Mouse (Mus musculus) neural tube, embryonic 13.5 days (tissue): ENCODE measurements around the gene Slx1b. TPM values are rescaled to one million over a fixed set of nuclear protein-coding genes. Genes with fewer than 3 reads are reported as not detected.
A peak's percentile ranks its signal among the peaks of the same experiment; 100 is the strongest.

Source experiments
- ATAC-seq: fragments of 200-750 bp; cut with Nextera tagmentation; 2 replicates; pipeline ENCODE4 v1.8.0; 2017; ENCODE audit warnings: low read depth, mild to moderate bottlenecking, moderate TSS enrichment, moderate library complexity
- H3K27ac ChIP-seq: fragments of 300-500 bp; sonication (generic); replicated peaks from 2 replicates; pipeline ENCODE4 v1.5.1; 2015; ENCODE audit warnings: moderate library complexity, mild to moderate bottlenecking, inconsistent platforms
- H3K27me3 ChIP-seq: fragments of 300-500 bp; sonication (generic); 2 replicates; pipeline ENCODE4 v1.6.1; 2015; ENCODE audit warnings: mild to moderate bottlenecking, inconsistent platforms
- H3K36me3 ChIP-seq: fragments of 300-500 bp; sonication (generic); 2 replicates; pipeline ENCODE4 v1.6.1; 2015; ENCODE audit warnings: mild to moderate bottlenecking, inconsistent platforms
- H3K4me1 ChIP-seq: fragments of 300-500 bp; sonication (generic); replicated peaks from 2 replicates; pipeline ENCODE4 v1.6.1; 2015; ENCODE audit warnings: inconsistent platforms
- H3K4me2 ChIP-seq: fragments of 300-500 bp; sonication (generic); 2 replicates; pipeline ENCODE4 v1.6.1; 2015; ENCODE audit warnings: inconsistent platforms, mild to moderate bottlenecking, moderate library complexity
- H3K4me3 ChIP-seq: fragments of 300-500 bp; sonication (generic); 2 replicates; pipeline ENCODE4 v1.5.1; 2015; ENCODE audit warnings: mild to moderate bottlenecking, inconsistent platforms
- H3K9ac ChIP-seq: fragments of 300-500 bp; sonication (generic); 2 replicates; pipeline ENCODE4 v1.6.1; 2015; ENCODE audit warnings: moderate library complexity, mild to moderate bottlenecking, inconsistent platforms
- H3K9me3 ChIP-seq: fragments of 300-500 bp; sonication (generic); 2 replicates; pipeline ENCODE4 v1.6.1; 2016; ENCODE audit warnings: inconsistent platforms
- WGBS: fragments of 180-500 bp; shearing (Covaris S2); methylation state at CpG from one replicate; pipeline ENCODE4 v1.1.7; 2015; 5-methylcytosine and 5-hydroxymethylcytosine counted together
- polyA plus RNA-seq: library from polyadenylated mRNA; unstranded; fragments of >200 nt; fragmentation: Nextera tagmentation; extraction: Ambion mirVana; gene quantifications from 2 replicates; pipeline ENCODE4 v1.2.1, GENCODE M21; 2015

Gene Slx1b
- polyA plus RNA-seq, 1 experiment from 2014 or later: 20.5 TPM

DNA sequence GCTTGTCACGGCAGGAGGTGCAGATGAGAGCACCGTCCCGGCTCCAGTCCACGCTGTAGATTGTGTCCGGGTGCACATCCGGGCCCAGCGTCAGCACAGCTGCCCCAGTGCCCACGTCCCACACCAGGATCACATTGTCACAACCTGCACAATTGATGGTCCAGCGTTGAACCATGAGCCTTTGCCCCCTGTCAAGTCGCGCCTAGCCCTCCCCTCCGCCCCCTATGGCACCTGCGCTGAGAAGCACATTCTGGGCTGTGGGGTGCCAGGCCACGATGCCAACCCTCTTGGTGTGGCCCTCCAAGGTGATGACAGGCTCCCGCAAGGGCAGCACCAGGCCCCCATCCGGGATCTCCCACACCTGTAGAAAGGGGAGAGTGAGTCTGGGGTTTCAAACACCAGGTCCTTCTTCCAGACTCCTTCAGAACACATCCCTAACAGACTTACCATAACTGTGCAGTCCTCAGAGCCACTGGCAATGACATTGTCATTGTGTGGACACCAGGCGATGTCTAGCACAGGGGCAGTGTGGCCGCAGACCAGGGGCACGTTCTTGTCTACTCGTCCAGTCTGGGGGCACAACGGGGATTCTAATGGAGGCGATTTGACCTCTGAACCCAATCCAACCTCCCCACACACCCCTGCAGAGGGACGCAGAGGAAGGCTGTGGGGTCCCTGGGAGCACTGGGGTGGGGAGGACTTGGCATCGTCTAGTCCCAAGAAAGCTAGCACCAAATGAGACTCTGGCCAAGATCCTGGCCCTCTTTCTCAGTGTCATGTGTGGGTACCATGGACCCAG, 6.2 kb upstream of the Slx1b start:
- peaks cover 10% of the 10 kb centered on the region; the same call in 1 of the 2 replicates for H3K27me3 ChIP-seq
- H3K36me3 ChIP-seq: peaks cover 20% of the 10 kb centered on the region
- peak overlapping the region; percentile 82 for H3K9ac ChIP-seq
- WGBS: 61% methylated on average over 24 of the region's 24 CpGs
- H3K4me3 ChIP-seq: peak overlapping the region; percentile 16
- ATAC-seq: no peak
- H3K4me2 ChIP-seq: peak overlapping the region; percentile 80
- H3K4me1 ChIP-seq: peaks cover 59% of the 10 kb centered on the region
- no peaks in the 10 kb centered on the region for H3K9me3 ChIP-seq
- no peak overlapping the region for H3K27ac ChIP-seq

- 0 out of 2 replicates have a peak, but pooled peaks have one; percentile 24 for ATAC-seq
- WGBS: 2% methylated on average over 11 of the region's 11 CpGs
- Histone ChIP-seq H3K9ac (peak overlapping the region; percentile 43), H3K9me3 (no peaks in the 10 kb centered on the region), H3K36me3 (peaks cover 20% of the 10 kb centered on the region), H3K27ac (no peak overlapping the region), H3K27me3 (peaks cover 8% of the 10 kb centered on the region; the same call in 1 of the 2 replicates), H3K4me2 (peak overlapping the region; percentile 80), H3K4me1 (peaks cover 65% of the 10 kb centered on the region), H3K4me3 (peak overlapping the region; percentile 16)
Measured at GRCm38 (mm10) chr7:126701070-126701469, 5.5 kb upstream of the Slx1b start.

- 86% methylated on average over 25 of the region's 25 CpGs for WGBS
- H3K27me3 ChIP-seq: peaks cover 1% of the 10 kb centered on the region; the same call in 1 of the 2 replicates
- no peaks in the 10 kb centered on the region for H3K9me3 ChIP-seq
- H3K36me3 ChIP-seq: peaks cover 20% of the 10 kb centered on the region
- H3K9ac ChIP-seq: no peak overlapping the region
- 0 out of 2 replicates have a peak overlapping the region, but pooled peaks have one; percentile 80 for H3K4me2 ChIP-seq
- no peak for ATAC-seq
- peaks cover 63% of the 10 kb centered on the region for H3K4me1 ChIP-seq
- H3K4me3 ChIP-seq: no peak overlapping the region
- no peak overlapping the region for H3K27ac ChIP-seq
Measured at GRCm38 (mm10) chr7:126700063-126701015, 4.8 kb upstream of the Slx1b start.

DNA sequence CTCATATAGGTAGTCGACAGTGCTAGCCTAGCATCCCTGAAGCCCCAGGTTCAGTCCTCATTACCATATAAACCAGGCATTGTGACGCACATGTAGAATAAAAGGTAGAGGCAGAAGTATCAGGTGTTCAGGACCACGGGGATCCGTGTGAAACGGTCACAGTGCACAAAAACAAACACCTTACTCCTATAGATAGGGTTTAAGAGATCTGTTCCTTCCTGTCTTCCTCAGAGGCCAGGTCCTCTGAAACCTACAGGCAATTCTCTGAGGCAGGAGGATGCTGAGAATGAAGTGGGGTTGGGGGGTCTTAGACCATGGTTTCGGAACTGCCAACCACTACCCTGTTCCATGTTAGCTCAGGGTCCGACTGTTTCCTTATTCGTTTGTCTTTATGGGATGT, 2.3 kb upstream of the Slx1b start:
- 96% methylated on average over 8 of the region's 8 CpGs for WGBS

DNA sequence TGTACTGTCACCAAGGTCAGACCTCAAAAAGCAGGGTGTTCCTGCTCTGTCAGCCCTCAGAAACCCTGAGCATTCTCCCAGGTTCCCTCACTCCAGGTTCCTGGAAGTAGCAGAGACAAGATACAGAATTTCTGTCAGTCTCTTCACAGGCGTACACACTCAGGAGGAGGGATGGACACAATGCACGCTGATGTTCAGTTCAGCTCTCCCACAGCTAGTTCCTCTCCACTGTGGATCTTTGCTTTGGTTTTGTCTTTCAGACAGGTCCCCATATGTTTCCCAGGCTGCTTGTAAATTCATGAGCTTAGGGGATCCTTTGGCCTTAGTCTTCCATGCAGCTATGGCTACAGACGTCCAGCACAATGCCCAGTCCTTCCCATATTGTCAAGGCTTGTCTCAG, 1.3 kb upstream of the Slx1b start:
- no peak for ATAC-seq
- H3K27me3 ChIP-seq: no peaks in the 10 kb centered on the region
- WGBS: 69% methylated on average over 3 of the region's 3 CpGs
- H3K36me3 ChIP-seq: peaks cover 26% of the 10 kb centered on the region
- no peak overlapping the region for H3K27ac ChIP-seq
- peak overlapping the region; percentile 81 for H3K4me3 ChIP-seq
- peak overlapping the region; percentile 87 for H3K9ac ChIP-seq
- peak overlapping the region; percentile 94 for H3K4me2 ChIP-seq
- H3K4me1 ChIP-seq: peaks cover 48% of the 10 kb centered on the region
- no peaks in the 10 kb centered on the region for H3K9me3 ChIP-seq

More for the DNA sequence above, 2.3 kb upstream of the Slx1b start:
- Histone ChIP-seq H3K27me3 (no peaks in the 10 kb centered on the region; the same call in 1 of the 2 replicates), H3K4me1 (peaks cover 58% of the 10 kb centered on the region), H3K4me3 (no peak overlapping the region; the same call in 1 of the 2 replicates), H3K9ac (no peak overlapping the region), H3K9me3 (no peaks in the 10 kb centered on the region), H3K36me3 (peaks cover 20% of the 10 kb centered on the region), H3K4me2 (no peak overlapping the region), H3K27ac (no peak overlapping the region)
- ATAC-seq: no peak

DNA sequence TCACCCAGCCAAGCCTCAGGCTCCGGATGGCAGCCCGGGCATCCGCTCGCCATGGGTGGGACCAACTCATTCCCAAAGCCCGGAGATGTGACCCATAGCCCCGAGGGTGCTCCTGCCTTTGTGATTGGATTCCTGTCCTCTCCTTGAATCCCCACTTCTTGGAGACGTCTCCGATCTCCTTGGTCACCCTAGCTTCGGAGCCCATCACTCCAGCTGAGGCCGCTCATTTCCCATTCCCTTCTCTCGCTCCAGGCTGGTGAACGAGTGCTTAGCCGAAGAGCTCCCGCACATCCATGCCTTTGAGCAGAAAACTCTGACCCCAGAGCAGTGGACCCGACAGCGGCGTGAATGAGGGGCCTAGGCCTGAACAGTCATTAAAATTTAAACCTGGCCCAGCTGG, 719 bp upstream of the Slx1b start:
- no peak; the same call in 1 of the 2 replicates for ATAC-seq
- H3K4me2 ChIP-seq: peak overlapping the region; percentile 94
- peaks cover 32% of the 10 kb centered on the region for H3K36me3 ChIP-seq
- no peaks in the 10 kb centered on the region for H3K27me3 ChIP-seq
- 2% methylated on average over 17 of the region's 17 CpGs for WGBS
- peak overlapping the region; percentile 81 for H3K4me3 ChIP-seq
- peaks cover 42% of the 10 kb centered on the region for H3K4me1 ChIP-seq
- peak overlapping the region; percentile 87 for H3K9ac ChIP-seq
- H3K27ac ChIP-seq: peak overlapping the region; percentile 68; the same call in 1 of the 2 replicates
- no peaks in the 10 kb centered on the region for H3K9me3 ChIP-seq

DNA sequence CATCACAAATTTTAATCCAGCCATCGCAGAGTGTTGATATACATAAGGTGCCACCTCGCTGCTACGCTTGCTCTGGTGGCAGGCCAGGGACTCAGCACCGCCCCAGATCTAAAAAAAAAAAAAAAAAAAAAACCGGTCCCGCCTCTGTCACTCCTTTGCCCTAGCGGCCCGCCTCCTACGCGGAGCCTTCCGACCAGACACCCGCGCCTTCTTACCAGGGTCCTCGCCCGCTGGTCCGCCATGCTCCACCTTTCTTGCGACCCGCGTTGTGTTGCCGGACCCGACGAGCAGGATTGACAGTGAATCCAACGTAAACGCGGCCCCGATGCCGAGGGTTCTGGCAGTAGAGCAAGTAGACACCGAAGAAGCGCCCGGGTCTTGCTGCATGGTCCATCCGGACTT, 373 bp downstream of the Slx1b start, which contains the start of gene Bola2:
Bola2 (plus strand) TSS at position 192 of the 402 bp plus-strand sequence.
- Histone ChIP-seq H3K9me3 (no peaks in the 10 kb centered on the region), H3K4me3 (peak within 1 kb of the TSS; percentile 81), H3K4me2 (peak within 1 kb of the TSS; percentile 94), H3K9ac (peak within 1 kb of the TSS; percentile 87), H3K4me1 (peaks cover 36% of the 10 kb centered on the region), H3K27me3 (no peaks in the 10 kb centered on the region), H3K27ac (peak within 1 kb of the TSS; percentile 95), H3K36me3 (peaks cover 34% of the 10 kb centered on the region)
- ATAC-seq: peak; percentile 66
- WGBS: under 1% methylated on average over 30 of the region's 31 CpGs

- H3K4me2 ChIP-seq: peak overlapping the region; percentile 94
- 14% methylated on average over 10 of the region's 10 CpGs for WGBS
- no peaks in the 10 kb centered on the region for H3K27me3 ChIP-seq
- H3K27ac ChIP-seq: 0 out of 2 replicates have a peak overlapping the region, but pooled peaks have one; percentile 42
- H3K9ac ChIP-seq: peak overlapping the region; percentile 86
- peaks cover 34% of the 10 kb centered on the region for H3K36me3 ChIP-seq
- ATAC-seq: no peak
- H3K9me3 ChIP-seq: no peaks in the 10 kb centered on the region
- peak overlapping the region; percentile 81 for H3K4me3 ChIP-seq
- H3K4me1 ChIP-seq: peaks cover 36% of the 10 kb centered on the region
Measured at GRCm38 (mm10) chr7:126694441-126695051, 1.0 kb downstream of the Slx1b start.

DNA sequence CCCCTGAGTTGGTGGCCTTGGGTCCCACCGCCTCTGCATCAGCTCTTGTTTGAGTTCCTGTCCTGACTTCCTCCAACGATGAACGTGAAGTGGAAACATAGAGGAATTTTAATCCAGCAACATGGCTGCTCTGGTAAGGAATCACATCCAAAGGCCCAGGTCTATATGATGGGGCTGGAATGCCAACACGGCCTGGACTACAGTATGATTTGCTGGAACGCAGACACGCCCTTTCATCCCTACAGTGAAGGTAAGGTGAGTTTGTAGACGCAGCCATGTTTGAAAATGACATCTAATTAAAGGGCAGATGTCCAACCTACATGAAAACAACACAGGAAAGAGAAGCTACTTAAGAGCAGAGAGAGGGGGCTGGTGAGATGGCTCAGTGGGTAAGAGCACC, 1.8 kb downstream of the Slx1b start:
- Histone ChIP-seq H3K27ac (no peak overlapping the region), H3K27me3 (no peaks in the 10 kb centered on the region), H3K9ac (peak overlapping the region; percentile 47; the same call in 1 of the 2 replicates), H3K4me2 (peak overlapping the region; percentile 94), H3K9me3 (no peaks in the 10 kb centered on the region), H3K36me3 (peaks cover 29% of the 10 kb centered on the region), H3K4me3 (0 out of 2 replicates have a peak overlapping the region, but pooled peaks have one; percentile 8), H3K4me1 (peaks cover 36% of the 10 kb centered on the region)
- WGBS: 89% methylated on average over 7 of the region's 7 CpGs
- no peak for ATAC-seq

GRCm38 (mm10) chr7:126693256-126693655, 2.3 kb downstream of the Slx1b start:
- H3K4me3 ChIP-seq: no peak overlapping the region
- WGBS: 42% methylated on average over 3 of the region's 3 CpGs
- H3K36me3 ChIP-seq: peaks cover 28% of the 10 kb centered on the region
- H3K27ac ChIP-seq: no peak overlapping the region
- no peak overlapping the region for H3K9ac ChIP-seq
- no peaks in the 10 kb centered on the region for H3K27me3 ChIP-seq
- ATAC-seq: no peak
- no peaks in the 10 kb centered on the region for H3K9me3 ChIP-seq
- H3K4me2 ChIP-seq: peak overlapping the region; percentile 94
- H3K4me1 ChIP-seq: peaks cover 36% of the 10 kb centered on the region

DNA sequence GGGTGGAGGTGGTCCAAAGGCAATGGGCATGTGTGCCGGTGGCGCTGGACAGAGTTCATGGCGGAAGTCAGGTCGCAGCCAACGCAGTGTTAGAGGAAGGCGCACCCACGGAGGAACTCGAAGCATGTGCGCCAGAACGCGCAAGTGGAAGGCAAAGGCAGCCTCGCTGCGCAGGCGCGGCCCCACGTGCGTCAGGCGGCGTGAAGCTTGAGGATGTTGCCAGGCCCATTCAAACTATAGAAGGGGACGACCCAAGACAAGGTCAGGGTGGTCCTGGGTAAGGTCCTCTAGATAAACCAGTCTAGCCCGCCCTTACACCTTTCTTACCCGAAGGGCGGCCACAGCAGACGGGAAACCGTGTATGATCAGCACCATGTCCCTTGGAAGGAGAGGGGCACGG, 3.2 kb downstream of the Slx1b start:
- Histone ChIP-seq H3K9me3 (no peaks in the 10 kb centered on the region), H3K27me3 (no peaks in the 10 kb centered on the region), H3K36me3 (peaks cover 28% of the 10 kb centered on the region), H3K4me2 (no peak overlapping the region), H3K4me3 (no peak overlapping the region), H3K9ac (no peak overlapping the region), H3K4me1 (peaks cover 30% of the 10 kb centered on the region), H3K27ac (no peak overlapping the region)
- 94% methylated on average over 26 of the region's 26 CpGs for WGBS
- no peak for ATAC-seq
